Mouse (Mus musculus): Measurements from ENCODE around the gene Sacs. TPM values are rescaled to one million over a fixed set of nuclear protein-coding genes. Genes with fewer than 3 reads are reported as not detected.
"Not testable (repeated sequence)": the region's sequence is repeated elsewhere in the genome, so short reads cannot be mapped to it uniquely, and the experiment has no call there.

The Sacs gene
- total RNA-seq, 2 experiments from 2014 or later = 27.2 to 28.0 TPM

- no peak for ATAC-seq (replicated peaks; ENCODE audit: low FRiP score, poor library complexity, severe bottlenecking)
Measured at GRCm38 (mm10) chr14:61155687-61156086, 17.4 kb downstream of the Sacs start.

- ATAC-seq (replicated peaks; ENCODE audit: low FRiP score, poor library complexity, severe bottlenecking) = not testable (repeated sequence)
Measured at GRCm38 (mm10) chr14:61157426-61157825, 19.2 kb downstream of the Sacs start.

GRCm38 (mm10) chr14:61160920-61161319 lies 22.7 kb downstream of the Sacs start:
- ATAC-seq (replicated peaks; ENCODE audit: low FRiP score, poor library complexity, severe bottlenecking) = no peak

GRCm38 (mm10) chr14:61161367-61162334 lies 23.4 kb downstream of the Sacs start:
- ATAC-seq (replicated peaks; ENCODE audit: low FRiP score, poor library complexity, severe bottlenecking) = no peak

- no peak for ATAC-seq (replicated peaks; ENCODE audit: low FRiP score, poor library complexity, severe bottlenecking)
Measured at GRCm38 (mm10) chr14:61164461-61164860, 26.2 kb downstream of the Sacs start.

GRCm38 (mm10) chr14:61165929-61166328 lies 27.7 kb downstream of the Sacs start:
- ATAC-seq (replicated peaks; ENCODE audit: low FRiP score, poor library complexity, severe bottlenecking) = no peak

DNA sequence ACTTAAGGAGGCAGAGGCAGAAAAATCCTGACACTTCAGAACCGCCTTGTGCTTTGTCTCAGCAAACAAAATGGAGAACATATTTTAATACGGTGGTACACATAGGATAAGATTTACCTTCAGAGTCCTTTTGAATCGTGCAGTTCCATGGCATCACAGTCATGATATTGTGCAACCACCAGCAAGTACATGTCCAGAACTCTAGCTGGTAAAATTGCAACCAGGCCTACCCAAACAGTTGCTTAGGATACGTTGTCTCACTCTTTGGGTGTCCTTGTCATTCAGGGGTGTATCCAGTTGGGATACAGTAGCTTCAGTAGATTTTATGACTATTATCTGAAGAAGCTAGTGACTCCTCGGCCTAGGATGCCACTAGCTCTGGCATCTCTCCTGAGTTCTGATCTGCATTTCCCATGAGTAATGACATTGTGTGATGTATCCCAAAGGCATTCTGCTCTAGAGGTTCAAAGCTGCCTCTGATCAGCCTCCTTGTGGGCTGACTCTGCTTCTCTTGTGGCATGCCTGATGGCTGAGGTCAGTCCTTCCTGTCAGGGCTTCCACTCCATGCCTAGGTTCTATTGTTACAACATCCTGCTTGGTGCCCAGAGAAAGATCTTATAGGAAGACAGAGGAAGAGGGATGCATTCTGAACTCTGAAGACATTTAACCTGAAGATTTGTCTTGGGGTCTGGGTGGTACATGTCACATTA lies 33.2 kb downstream of the Sacs start:
- no peak for ATAC-seq (replicated peaks; ENCODE audit: low FRiP score, poor library complexity, severe bottlenecking)

- peak; percentile 93 for ATAC-seq (replicated peaks; ENCODE audit: low FRiP score, poor library complexity, severe bottlenecking)
Measured at GRCm38 (mm10) chr14:61172548-61173158, 34.4 kb downstream of the Sacs start.

DNA sequence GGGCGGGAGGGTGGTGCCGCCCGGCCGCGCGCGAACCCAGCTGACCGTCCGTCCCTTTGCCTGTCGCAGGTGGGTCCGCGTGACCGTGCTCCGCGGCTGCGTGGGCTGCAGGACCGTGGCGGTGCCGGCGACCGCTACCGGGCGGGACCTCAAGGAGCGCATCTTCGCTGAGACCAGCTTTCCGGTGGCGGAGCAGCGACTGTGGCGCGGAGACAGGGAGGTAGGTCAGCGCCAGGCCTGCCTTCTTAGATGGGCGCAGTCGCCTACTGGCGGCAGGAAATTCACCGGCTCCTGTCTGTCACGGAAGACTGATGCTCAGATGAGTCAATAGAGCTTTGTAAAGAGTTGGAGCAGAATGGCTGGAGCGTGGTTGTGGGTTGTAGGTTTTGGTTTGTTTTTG lies 35.0 kb downstream of the Sacs start:
- ATAC-seq (replicated peaks; ENCODE audit: low FRiP score, poor library complexity, severe bottlenecking) = peak; percentile 70

- ATAC-seq (replicated peaks; ENCODE audit: low FRiP score, poor library complexity, severe bottlenecking) = no peak
Measured at GRCm38 (mm10) chr14:61191904-61192303, 53.6 kb downstream of the Sacs start.

- no peak for ATAC-seq (replicated peaks; ENCODE audit: low FRiP score, poor library complexity, severe bottlenecking)
Measured at GRCm38 (mm10) chr14:61192326-61192725, 54.1 kb downstream of the Sacs start.

DNA sequence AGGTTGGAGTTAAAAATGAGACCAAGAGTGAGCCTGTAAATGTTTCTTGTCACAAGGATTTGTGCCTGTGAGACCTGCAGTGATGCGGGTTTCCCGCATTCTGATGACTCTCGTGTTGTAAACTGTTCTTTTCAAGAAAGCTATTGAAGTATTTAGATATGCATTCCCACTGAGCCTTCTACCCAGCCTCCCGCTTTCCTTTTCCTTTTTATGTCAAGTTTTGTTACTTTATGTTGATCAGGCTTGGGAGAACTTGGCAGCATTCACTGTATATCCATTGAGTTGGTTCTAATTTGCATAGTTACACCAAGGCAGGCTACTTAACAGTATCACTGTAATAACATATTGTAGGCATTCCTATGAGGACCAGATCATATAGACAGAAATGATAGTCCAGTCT lies 56.2 kb downstream of the Sacs start:
- ATAC-seq (replicated peaks; ENCODE audit: low FRiP score, poor library complexity, severe bottlenecking) = no peak

DNA sequence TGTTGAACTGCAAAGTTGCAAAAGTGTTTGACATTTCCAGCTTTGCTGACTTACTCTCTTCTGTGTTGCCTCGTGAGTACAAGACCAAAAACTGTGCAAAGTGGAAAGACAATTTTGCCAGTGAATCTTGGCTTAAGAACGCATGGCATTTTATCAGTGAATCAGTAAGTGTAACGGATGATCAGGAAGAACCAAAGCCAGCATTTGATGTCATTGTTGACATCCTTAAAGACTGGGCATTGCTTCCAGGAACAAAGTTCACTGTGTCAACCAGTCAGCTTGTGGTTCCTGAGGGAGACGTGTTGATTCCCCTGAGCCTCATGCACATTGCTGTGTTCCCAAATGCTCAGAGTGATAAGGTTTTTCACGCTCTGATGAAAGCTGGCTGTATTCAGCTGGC lies 71.9 kb downstream of the Sacs start:
- ATAC-seq (replicated peaks; ENCODE audit: low FRiP score, poor library complexity, severe bottlenecking) = no peak

- no peak for ATAC-seq (replicated peaks; ENCODE audit: low FRiP score, poor library complexity, severe bottlenecking)
Measured at GRCm38 (mm10) chr14:61211754-61212153, 73.5 kb downstream of the Sacs start.

DNA sequence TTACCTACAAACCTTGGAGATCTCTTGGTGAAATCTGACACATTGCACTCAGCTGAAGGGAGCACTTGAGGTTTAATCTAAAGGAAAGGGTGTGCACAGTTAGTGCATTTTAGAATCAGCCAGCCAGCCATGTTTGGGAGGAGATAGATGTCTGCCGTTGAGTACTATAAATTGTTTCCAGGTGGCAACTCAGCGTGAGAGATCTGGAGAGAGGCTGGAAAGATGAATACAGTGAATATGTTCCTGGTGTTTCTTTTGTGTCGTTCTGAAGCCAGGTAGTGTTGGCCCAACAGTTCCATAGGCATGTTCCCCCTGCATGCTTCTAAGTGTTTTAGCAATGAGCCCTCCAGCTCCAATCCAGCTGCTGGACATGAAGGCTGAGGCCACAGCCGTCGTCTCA lies 82.9 kb downstream of the Sacs start:
- no peak for ATAC-seq (replicated peaks; ENCODE audit: low FRiP score, poor library complexity, severe bottlenecking)

GRCm38 (mm10) chr14:61222506-61222905 lies 84.2 kb downstream of the Sacs start:
- ATAC-seq (replicated peaks; ENCODE audit: low FRiP score, poor library complexity, severe bottlenecking) = no peak

- ATAC-seq (replicated peaks; ENCODE audit: low FRiP score, poor library complexity, severe bottlenecking) = no peak
Measured at GRCm38 (mm10) chr14:61223740-61224139, 85.5 kb downstream of the Sacs start.

DNA sequence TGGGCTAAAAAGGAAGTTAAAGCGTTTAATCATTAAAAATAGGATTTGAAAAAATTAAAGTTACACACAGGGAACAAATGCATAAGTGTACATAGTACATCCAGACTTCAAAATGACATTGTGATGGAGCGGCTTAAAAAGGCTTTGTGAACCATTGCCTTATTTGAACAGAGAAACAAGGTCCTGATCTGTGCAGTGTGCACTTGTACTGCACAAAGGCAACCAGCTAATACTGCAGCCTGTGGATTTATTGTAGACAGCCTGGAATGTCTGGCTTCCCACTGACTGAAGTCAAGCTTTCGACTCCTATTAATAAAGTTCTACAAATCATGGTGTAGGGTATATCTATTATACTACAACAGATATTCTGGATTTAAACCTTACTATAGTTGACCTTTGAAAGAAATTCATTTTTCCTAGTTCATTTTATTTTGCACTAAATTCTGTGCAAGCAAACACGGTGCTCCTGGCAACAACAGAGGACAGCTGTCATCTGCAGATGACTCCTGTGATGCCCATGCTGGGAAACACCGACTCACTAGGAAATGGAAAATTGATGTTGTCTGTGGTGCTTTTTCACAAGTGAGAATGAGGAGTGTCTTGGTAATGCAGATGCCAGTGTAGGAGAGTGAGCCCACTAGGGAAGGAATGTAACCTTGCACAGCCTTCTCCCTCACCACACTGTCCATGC lies 86.3 kb downstream of the Sacs start:
- no peak for ATAC-seq (replicated peaks; ENCODE audit: low FRiP score, poor library complexity, severe bottlenecking)

- no peak for ATAC-seq (replicated peaks; ENCODE audit: low FRiP score, poor library complexity, severe bottlenecking)
Measured at GRCm38 (mm10) chr14:61226151-61226550, 87.9 kb downstream of the Sacs start.

- ATAC-seq (replicated peaks; ENCODE audit: low FRiP score, poor library complexity, severe bottlenecking) = no peak
Measured at GRCm38 (mm10) chr14:61229763-61230162, 91.5 kb downstream of the Sacs start.

All from erythroid progenitor cell, adult 5-6 weeks (primary cell).